Mouse (Mus musculus): ENCODE results near the gene Creb3l1.

- TF ChIP-seq POLR2A (IDR thresholded peaks at IDR 0.05; ENCODE audit: low read depth, low read length), result no peak; the same call in 1 of the 2 replicates
- TF ChIP-seq CTCF (IDR thresholded peaks at IDR 0.05; ENCODE audit: extremely low read depth, insufficient read length, insufficient replicate concordance, low read depth, low read length), result no peak
Measured at GRCm38 (mm10) chr2:91967962-91968361, 56.3 kb downstream of the Creb3l1 start.

All from small intestine, adult 2 months (tissue).